Mouse (Mus musculus): ENCODE measurements at regions not wholly inside any gene's neighbourhood (a gene's known extent, or its start where the extent isn't known, plus 50 kb on each side); places are given as distances from the start of the nearest gene placed in this dataset.

DNA sequence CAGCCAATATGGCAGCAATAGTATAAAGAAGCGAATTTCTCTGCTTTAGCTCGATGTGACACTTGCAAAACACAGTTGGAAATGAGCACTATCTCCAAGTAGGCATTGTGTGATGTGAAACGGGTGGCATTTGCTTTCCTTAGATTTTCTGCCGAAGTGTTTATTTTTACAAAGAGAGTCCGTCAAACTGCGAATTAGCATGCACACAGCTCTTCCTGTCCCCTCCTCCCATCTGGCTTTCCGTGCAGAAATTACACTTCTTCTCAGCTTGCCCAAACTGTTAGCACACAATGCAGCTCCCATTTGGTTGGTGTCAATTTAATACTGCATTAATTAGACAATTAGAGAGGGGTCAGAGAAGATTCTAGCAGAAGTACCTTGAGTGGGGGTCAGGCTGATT lies 316.3 kb downstream of the Fam49a start:
- no peak for DNase-seq (ENCODE audit: low read depth, low spot score)

DNA sequence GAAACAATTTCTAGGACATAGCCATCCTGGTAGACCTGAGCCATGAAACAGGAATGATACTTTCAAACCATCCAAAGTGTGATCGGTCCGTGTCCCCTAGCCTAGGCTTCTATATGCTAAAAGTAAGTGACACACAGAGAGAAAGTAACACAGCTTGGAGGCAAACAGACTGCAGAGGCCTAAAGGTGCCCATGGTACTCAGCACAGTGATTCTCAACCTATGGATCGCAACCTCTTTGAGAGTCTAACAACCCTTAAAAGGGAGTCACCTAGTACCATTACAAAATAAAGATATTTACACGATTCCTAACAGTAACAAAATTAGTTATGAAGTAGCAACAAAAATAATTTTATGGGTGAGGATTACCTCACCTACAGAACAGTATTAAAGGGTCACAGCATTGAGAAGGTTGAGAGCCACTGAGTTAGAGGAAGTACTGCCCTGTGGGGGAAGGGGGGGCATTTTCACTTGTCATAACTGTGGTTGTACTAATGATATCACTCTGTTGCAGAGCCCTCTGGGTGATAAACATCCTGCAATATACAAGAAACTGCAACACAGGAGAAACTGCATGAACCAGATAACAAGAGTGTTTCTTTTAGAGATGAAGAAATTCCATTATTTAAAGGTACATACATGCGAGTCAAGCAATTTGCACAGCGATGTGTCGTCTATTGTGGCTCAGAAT lies 308.8 kb downstream of the Fam49a start:
- no peak for DNase-seq (ENCODE audit: low read depth, low spot score)

DNA sequence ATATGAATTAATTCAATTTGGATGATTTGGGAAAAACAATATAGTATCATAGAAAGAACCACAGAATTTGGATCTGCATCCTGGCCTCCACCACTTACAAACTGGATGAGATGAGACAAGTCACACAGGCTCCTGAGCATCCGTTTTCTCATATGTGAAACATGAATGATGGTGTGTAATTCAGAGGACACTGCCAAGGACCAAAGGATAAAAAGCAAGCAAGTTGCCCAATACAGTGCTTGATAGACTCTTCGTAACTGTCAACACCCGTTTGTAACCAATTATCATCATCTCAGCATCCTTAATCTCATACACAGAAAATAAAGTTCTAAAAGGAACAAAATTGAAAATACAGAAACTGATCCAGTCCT lies 305.8 kb downstream of the Fam49a start:
- no peak for DNase-seq (ENCODE audit: low read depth, low spot score)

DNA sequence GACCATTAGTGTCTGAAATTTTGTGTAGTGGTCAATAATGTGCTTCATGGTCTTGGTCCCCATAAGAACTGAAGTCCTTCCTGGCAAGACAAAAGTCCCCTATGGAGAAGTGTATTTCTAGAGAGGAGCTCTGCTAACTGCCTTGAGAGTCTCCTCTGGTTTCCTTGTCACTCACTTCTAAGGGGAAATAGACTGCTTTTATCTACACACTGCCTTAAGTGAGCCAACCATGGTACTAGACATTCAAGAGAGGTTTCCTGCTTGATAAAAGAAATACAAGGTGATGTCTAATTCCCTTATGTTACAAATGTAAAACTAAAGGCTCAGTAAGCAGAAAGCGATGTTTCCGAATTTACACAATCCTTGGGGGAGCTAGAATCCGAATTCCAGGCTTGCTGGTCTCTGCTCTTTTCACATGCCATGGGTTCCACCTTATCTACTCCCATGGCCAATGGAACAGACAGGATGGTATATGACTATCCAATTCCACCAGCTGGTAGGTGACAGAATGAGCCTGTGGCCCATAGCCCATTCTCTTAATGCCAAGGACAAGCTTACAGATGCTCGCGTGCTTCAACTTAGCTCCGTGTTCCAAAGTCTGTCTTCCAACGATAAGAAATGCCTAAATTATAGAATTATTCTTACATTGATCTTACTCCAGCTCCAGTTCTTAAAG lies 305.3 kb downstream of the Fam49a start:
- DNase-seq (ENCODE audit: low read depth, low spot score): no peak

DNA sequence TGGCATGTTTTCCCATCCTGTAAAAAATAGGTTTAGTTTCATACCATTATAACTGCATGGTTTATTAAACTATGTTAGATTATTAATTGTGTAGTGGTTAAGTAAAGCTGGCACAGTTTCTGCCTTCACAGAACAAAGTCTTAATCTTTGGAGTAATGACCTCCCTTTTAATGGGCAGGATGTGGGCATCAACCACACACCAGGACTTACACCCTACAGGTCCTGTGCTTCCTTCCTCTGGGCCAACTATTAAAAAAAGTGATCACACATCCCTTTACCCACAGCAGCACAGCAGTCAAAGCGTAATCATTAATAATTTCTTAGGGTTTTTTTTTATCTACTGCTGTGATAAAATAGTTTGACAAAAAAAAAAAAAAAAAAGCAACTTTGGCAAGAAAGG lies 300.3 kb downstream of the Fam49a start:
- no peak for DNase-seq (ENCODE audit: low read depth, low spot score)

DNA sequence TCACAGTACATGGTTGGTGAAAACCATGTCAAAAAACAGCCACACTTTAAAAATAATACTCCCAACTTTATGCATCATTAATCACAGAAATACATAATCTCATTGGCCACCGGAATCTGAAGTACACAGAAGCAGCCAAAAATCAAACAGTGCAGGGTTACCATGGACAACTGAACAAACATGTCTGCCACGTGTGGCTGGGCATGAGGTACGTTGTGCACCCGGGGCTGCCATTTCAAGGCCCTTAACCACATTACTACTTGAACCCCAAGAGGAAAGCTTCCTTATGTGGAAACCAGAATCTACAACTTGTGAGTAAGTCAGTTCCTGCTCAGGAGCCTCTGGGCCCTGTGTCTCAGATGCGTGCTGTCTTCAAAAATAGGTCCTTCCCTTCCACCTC lies 289.9 kb downstream of the Fam49a start:
- no peak for DNase-seq (ENCODE audit: low read depth, low spot score)

- no peak for DNase-seq (ENCODE audit: low read depth, low spot score)
Measured at GRCm38 (mm10) chr12:12549649-12550048, 287.7 kb downstream of the Fam49a start.

GRCm38 (mm10) chr12:12548688-12549087 lies 286.7 kb downstream of the Fam49a start:
- no peak for DNase-seq (ENCODE audit: low read depth, low spot score)

DNA sequence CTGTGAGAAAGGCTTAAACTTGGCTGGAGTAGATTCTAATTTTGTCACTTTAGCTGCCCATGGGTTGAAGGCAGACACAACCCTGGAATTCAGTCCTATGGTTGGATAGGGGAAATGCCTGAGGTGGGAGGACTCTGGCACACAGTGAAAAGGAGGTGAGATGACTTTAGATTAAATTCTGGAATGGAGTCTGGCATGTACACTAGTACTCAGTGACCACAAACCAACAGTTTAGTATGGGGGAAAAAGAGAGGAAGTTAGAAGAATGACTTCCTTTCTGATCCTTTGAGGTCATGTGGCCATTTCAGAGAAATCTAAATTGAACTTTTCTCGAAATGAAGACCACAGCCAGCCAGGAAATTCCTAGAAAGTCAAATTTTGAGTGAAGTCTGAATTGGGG lies 285.5 kb downstream of the Fam49a start:
- no peak for DNase-seq (ENCODE audit: low read depth, low spot score)

DNA sequence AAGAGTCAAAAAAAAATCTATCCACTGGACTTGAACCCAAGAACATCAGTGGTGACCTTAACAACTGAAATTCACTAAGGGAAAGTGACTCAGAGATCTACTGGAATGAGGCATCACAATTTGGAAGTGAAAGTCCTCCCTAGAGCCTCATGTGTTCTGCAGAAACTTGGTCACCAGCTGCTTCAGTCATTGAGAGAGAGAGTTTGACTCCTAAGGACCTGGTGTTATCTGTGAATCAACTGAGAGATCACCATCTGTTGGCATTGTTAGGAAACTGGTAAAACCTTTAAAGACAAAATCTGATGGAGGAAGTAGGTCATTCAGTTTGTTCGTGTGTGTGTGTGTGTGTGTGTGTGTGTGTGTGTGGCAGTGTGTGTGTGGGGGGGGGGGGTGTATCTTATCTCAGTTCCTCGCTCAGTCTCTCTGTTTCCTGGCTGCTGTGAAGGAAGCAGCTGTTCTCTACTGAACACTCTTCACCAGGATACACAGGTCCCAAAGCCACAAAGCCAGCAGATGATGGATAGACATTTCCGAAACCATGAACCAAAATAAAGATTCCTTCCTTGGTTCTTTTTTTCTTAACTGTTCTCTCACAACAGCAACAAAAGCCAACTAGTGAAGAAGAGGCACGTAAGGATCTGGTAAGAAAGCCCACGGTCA lies 284.6 kb downstream of the Fam49a start:
- DNase-seq (ENCODE audit: low read depth, low spot score): no peak

DNA sequence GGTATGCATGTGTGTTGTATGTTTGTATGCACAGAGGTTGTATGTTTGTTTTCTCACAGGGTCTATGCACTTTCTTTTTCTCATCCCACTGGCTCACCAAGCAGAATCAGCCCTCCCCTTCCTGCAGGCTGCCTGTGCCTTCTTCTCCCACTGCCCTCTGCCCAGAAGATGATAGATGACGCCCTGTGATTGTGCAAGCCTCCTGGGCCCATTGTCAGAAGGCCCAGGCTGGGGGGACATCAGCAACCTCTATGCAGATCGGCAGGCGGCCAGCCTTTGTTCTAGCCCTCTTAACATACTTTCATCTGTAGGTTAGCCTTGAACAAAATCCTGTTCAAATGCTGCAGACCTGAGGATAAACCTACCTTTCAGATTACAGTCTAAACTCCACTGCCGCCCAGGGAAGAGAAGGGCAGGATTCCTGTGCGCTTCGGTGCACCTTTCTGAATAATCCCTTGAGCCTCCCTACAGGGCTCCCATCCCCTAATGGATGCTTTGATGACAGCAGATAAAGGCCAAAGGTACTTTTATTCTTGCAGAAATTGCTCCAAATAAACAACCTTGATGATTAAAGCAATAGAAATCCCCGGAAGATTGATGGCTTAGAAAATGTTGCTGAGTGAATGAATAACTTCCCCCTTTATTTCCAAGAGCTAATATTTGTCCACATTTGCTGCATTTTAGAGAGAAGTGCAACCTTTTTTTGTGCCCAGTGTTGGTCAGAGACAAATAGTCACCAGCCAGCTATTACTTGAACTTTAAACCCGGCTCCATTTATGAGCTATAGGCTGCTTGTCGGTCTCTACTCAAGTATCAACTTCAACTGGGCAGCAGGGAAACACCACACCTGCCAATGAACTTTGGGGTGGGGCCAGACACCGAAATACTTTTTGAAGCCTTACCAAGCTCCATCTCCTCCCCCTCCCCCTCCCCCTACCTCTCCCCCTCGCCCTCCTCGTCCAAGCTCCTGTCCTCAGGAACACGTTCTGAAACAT lies 279.4 kb downstream of the Fam49a start:
- no peak for DNase-seq (ENCODE audit: low read depth, low spot score)

GRCm38 (mm10) chr12:12539291-12539690 lies 277.4 kb downstream of the Fam49a start:
- no peak for DNase-seq (ENCODE audit: low read depth, low spot score)

DNA sequence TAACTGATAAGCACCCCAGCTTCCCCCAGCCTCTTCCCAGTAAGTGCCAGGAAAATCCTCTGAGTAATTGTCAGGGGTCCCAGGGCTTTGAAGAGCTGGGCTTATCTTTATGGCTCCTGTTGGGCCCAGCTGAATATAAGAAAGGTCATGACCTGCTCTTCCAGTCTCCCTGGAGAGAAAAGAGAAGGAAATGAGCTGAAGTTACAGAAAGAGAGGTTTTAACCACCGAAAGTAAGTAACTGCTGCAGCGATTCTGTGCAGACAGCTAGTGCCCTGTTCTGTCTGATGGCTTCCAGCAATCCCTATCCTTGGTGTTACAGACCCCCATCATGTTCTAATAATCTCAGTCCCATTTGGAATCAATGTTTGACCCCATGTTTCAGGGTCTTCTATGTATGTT lies 272.8 kb downstream of the Fam49a start:
- DNase-seq (ENCODE audit: low read depth, low spot score): no peak

- DNase-seq (ENCODE audit: low read depth, low spot score): no peak
Measured at GRCm38 (mm10) chr12:12530796-12531195, 268.9 kb downstream of the Fam49a start.

DNA sequence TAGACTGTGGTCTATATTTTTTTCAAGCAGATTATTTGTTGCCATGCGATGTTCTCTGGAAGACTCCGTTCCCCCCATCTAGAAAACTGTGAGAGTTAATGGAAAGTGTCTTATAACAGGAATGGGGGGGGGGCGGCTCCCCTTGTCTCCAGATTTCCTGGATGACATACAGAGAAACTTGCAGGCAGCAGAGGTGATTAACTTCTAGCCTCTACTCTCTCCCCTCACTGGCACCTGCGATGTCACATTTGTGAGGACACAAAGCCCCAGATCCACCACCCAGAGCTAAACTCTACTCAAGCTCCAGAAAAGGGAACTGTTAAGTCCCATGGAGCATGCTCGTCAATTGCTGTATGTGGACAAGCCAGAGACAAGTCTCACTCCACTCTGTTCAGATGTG lies 267.6 kb downstream of the Fam49a start:
- DNase-seq (ENCODE audit: low read depth, low spot score): no peak

DNA sequence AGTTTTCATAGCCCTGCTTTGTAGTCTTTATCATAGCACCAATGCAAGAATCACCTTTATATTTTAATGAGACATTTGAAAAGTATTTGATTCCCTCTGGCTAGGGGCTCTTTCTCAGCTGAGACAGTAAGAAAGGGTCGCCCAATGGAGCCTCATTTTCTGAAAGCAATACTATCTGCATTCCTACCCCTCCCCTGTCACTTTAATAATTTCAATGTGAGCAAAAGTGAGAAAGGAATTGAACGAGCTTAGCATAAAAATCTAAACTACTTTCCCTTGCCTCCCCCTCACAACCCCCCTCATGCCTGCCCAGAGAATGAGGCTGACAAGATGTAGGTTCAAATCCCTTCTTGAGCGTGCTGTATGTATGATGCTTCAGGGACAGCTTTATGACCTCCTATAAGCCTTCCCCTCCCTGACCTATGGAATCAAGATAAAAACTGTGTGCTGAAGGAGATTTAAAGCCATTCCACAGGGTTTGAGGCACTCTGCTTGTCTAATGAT lies 266.6 kb downstream of the Fam49a start:
- no peak for DNase-seq (ENCODE audit: low read depth, low spot score)

DNA sequence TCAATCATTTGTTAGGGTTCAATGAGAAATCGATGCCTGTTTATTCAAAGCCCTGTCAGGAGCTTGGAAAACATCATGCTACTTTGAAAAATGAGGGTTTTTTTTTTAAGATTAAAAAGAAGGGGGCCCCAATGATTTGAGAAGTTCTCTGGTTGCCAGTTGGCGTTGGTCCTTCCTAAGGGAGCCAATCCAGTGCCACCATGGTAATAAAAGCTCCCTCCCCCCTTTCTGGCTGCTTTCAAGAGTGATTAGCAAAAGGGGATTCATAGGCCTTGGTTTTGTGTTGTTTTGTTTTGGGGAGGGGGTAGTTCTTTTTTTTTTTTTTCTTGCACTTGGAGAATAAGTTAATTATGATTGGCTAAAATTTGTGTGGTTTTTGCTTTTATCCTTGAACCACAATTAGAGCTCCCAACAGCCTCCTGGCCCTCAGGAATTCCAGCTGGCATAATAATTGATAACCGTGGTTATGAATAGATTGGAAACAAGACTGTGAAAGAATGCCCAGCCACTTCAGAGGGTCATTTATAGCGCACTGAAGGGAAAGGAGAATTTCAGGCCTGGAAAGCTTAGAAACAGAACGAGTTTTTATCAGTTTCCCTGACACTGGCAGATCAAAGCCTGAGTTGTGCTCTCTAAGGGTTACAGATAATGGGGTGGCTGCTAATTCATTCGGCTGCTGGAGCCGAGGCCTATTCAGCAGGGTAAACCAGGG lies 266.0 kb downstream of the Fam49a start:
- DNase-seq (ENCODE audit: low read depth, low spot score): no peak

GRCm38 (mm10) chr12:12527366-12527765 lies 265.4 kb downstream of the Fam49a start:
- DNase-seq (ENCODE audit: low read depth, low spot score): no peak

DNA sequence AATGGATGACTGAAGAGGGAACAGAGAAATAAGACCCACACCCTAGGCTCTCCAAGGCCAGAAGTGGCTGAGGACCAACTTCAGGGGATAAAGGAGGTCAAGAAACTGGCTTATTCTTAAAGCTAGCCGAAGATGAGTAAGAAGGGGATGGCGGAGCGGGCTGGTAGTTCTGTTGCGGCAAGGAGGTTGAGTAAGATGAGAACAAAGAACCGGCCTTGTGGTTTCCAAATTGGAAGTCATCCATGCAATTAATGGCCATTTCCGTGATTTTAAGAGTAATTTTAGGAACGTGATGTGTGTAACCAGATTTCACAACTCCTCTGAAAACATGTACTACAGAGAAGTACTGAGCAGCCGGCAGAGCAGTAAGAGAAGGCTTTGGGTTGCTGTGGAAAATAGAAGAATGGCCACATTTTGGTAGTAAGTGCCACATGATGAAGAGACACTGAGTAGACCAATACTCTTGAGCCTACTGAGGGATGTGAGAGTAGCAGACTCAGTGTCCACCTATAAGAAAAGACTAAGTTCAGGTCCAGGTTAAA lies 258.4 kb downstream of the Fam49a start:
- no peak for DNase-seq (ENCODE audit: low read depth, low spot score)

- no peak for DNase-seq (ENCODE audit: low read depth, low spot score)
Measured at GRCm38 (mm10) chr12:12518490-12519070, 256.6 kb downstream of the Fam49a start.
